Mouse (Mus musculus) heart, postnatal 0 days (tissue): ENCODE results near the gene Mecom.

ENCODE experiments used
- CTCF ChIP-seq: IDR thresholded peaks from 2 replicates; pipeline ENCODE4 v1.5.1; 2016; ENCODE audit warnings: antibody characterized with exemption, control low read depth, low read depth
- EP300 ChIP-seq: IDR thresholded peaks from 2 replicates; pipeline ENCODE4 v1.6.1; 2016; ENCODE audit warnings: antibody characterized with exemption, low read depth

GRCm38 (mm10) chr3:30189325-30189724 lies 358.5 kb downstream of the Mecom start:
- TF ChIP-seq CTCF (no peak), EP300 (no peak)
